Mouse (Mus musculus): Measurements from ENCODE around the gene Rab11b. TPM values are rescaled to one million over a fixed set of nuclear protein-coding genes. Genes with fewer than 3 reads are reported as not detected.
A peak's percentile ranks its signal among the peaks of the same experiment; 100 is the strongest.

Gene Rab11b
- polyA plus RNA-seq, 1 experiment from 2014 or later: 547 TPM

DNA sequence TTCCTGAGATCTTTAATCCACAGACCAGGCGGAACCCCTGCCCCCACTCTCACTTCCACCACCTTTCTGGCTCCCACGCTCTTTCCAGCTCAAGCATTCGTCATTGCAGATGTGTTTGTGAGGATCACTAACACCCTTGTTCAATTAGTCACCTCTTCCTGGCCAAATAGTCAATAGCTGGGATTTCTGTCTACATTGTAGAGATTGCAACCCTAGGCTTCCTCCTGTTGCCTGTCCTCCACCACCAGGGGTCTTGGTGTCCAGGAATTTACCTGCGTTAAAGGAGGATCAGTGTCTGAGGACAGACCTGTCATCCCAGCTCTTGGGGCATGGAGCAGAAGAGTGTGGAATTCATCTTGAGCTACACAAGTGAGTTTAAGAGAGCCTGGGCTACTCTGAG is 21.7 kb upstream of the Rab11b start:
- H3K27me3 ChIP-seq: peaks cover 12% of the 10 kb centered on the region; the same call in 1 of the 2 replicates
- WGBS: 33% methylated on average over 4 of the region's 4 CpGs
- peak overlapping the region; percentile 90 for H3K4me2 ChIP-seq (replicated peaks)
- H3K27ac ChIP-seq: no peak overlapping the region
- H3K4me3 ChIP-seq (replicated peaks): peak overlapping the region; percentile 49
- no peaks in the 10 kb centered on the region for H3K9me3 ChIP-seq
- ATAC-seq: no peak
- peaks cover 22% of the 10 kb centered on the region for H3K4me1 ChIP-seq (replicated peaks)
- no peaks in the 10 kb centered on the region for H3K36me3 ChIP-seq
- H3K9ac ChIP-seq (replicated peaks): peak overlapping the region; percentile 67; the same call in 1 of the 2 replicates

GRCm38 (mm10) chr17:33781124-33781977 is 21.0 kb upstream of the Rab11b start, which contains the start of gene Angptl4:
Angptl4 (minus strand) TSS chr17:33781830.
- Histone ChIP-seq H3K9me3 (no peaks in the 10 kb centered on the region), H3K4me2 (replicated peaks) (peak within 1 kb of the TSS; percentile 90), H3K27ac (0 out of 2 replicates have a peak within 1 kb of the TSS, but pooled peaks have one; percentile 30), H3K36me3 (no peaks in the 10 kb centered on the region), H3K4me3 (replicated peaks) (peak within 1 kb of the TSS; percentile 49), H3K4me1 (replicated peaks) (peaks cover 22% of the 10 kb centered on the region), H3K27me3 (peaks cover 12% of the 10 kb centered on the region; the same call in 1 of the 2 replicates), H3K9ac (replicated peaks) (peak within 1 kb of the TSS; percentile 67)
- ATAC-seq: peak; percentile 84
- 1% methylated on average over 50 of the region's 50 CpGs for WGBS

DNA sequence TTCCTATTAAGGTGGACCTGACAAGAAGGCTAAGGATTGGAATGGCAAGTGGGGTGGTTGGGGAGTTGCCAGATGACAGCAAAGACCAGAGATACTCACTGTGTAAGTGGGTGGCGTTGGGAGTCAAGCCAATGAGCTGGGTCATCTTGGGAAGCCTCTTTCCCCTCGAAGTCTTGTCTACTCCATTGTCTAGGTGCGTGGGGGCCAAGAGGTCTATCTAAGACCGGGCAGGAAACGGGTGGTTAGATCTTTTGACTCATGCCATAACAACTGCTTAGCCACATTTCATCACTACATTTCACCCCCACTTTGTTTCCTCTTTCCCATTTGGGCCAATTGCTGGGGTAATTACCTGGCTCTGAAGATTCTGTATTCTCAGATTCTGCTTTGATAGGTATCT is 20.1 kb upstream of the Rab11b start:
- 91% methylated on average over 5 of the region's 5 CpGs for WGBS
- Histone ChIP-seq H3K4me3 (replicated peaks) (peak overlapping the region; percentile 49; the same call in 1 of the 2 replicates), H3K9ac (replicated peaks) (0 out of 2 replicates have a peak overlapping the region, but pooled peaks have one; percentile 67), H3K9me3 (no peaks in the 10 kb centered on the region), H3K36me3 (no peaks in the 10 kb centered on the region), H3K4me2 (replicated peaks) (peak overlapping the region; percentile 90), H3K27me3 (peaks cover 12% of the 10 kb centered on the region; the same call in 1 of the 2 replicates), H3K4me1 (replicated peaks) (peaks cover 22% of the 10 kb centered on the region), H3K27ac (no peak overlapping the region)
- ATAC-seq: no peak

GRCm38 (mm10) chr17:33779967-33780295 is 19.6 kb upstream of the Rab11b start:
- no peak for ATAC-seq
- peaks cover 12% of the 10 kb centered on the region; the same call in 1 of the 2 replicates for H3K27me3 ChIP-seq
- H3K4me1 ChIP-seq (replicated peaks): peaks cover 22% of the 10 kb centered on the region
- H3K36me3 ChIP-seq: no peaks in the 10 kb centered on the region
- no peak overlapping the region for H3K9ac ChIP-seq (replicated peaks)
- no peak overlapping the region for H3K27ac ChIP-seq
- H3K4me3 ChIP-seq (replicated peaks): no peak overlapping the region
- 95% methylated on average over 5 of the region's 5 CpGs for WGBS
- no peak overlapping the region for H3K4me2 ChIP-seq (replicated peaks)
- no peaks in the 10 kb centered on the region for H3K9me3 ChIP-seq

DNA sequence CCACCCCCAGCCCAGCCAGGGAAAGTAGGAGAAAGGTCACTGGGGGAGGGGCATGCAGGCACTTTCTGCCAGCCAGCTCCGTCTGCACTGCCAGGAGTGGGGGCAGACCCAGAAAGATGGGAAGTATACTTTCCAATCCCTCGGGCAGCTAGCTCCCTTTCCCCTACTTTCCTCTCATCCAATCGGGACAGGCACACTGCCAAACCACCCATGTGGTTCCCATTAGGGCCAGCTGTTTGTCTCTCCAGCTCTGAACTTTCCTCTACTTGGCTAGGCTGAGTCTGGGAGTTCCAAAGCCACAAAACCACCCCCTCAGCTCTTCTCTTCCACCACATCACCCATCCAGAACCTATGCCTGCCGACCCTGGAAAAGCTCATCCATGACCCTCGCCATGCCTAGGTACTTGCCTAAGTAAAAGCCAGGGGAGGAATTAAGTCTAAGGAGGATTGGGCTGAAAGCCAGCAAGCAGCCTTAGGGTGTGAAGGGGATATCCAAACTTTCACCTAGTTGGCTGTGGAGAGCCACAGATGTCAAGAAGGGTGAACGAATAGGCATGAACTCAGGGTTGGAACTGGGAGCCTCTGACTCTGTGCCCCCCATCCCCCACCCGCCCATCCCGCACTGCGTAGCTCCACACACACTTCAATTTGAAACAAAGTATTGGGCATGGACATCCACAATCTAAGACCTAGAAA is 19.1 kb upstream of the Rab11b start:
- Histone ChIP-seq H3K27me3 (peaks cover 12% of the 10 kb centered on the region; the same call in 1 of the 2 replicates), H3K9me3 (no peaks in the 10 kb centered on the region), H3K36me3 (no peaks in the 10 kb centered on the region), H3K4me3 (replicated peaks) (no peak overlapping the region), H3K4me1 (replicated peaks) (peaks cover 22% of the 10 kb centered on the region), H3K4me2 (replicated peaks) (no peak overlapping the region), H3K9ac (replicated peaks) (no peak overlapping the region), H3K27ac (no peak overlapping the region)
- 0 out of 2 replicates have a peak, but pooled peaks have one; percentile 47 for ATAC-seq
- 64% methylated on average over 9 of the region's 9 CpGs for WGBS

DNA sequence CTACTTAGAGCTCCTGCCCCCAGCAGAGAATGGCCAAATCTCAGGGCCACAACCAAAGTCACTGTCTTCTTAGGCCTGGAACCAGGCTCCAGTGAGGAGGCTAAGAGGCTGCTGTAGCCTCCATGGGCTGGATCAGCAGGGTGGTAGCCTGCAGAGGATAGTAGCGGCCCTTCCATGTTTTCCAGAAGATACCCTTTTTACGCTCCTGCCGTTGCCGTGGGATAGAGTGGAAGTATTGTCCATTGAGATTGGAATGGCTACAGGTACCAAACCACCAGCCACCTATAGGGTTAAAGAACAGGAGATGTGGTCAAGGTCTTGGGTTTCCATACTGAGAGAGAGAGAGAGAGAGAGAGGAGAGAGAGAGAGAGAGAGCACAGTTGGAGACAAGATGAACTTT is 15.0 kb upstream of the Rab11b start:
- H3K27ac ChIP-seq: no peak overlapping the region
- H3K27me3 ChIP-seq: no peaks in the 10 kb centered on the region
- WGBS: 93% methylated on average over 4 of the region's 4 CpGs
- no peak overlapping the region for H3K9ac ChIP-seq (replicated peaks)
- no peak overlapping the region for H3K4me3 ChIP-seq (replicated peaks)
- H3K4me2 ChIP-seq (replicated peaks): no peak overlapping the region
- no peaks in the 10 kb centered on the region for H3K36me3 ChIP-seq
- ATAC-seq: no peak
- H3K4me1 ChIP-seq (replicated peaks): 0 out of 2 replicates have a peak, but pooled peaks cover 6% of the 10 kb centered on the region
- no peaks in the 10 kb centered on the region for H3K9me3 ChIP-seq

- no peaks in the 10 kb centered on the region for H3K9me3 ChIP-seq
- no peak overlapping the region for H3K27ac ChIP-seq
- no peak for ATAC-seq
- no peaks in the 10 kb centered on the region for H3K36me3 ChIP-seq
- no peak overlapping the region for H3K9ac ChIP-seq (replicated peaks)
- WGBS: 91% methylated on average over 8 of the region's 8 CpGs
- 0 out of 2 replicates have a peak, but pooled peaks cover 6% of the 10 kb centered on the region for H3K4me1 ChIP-seq (replicated peaks)
- no peak overlapping the region for H3K4me3 ChIP-seq (replicated peaks)
- no peaks in the 10 kb centered on the region for H3K27me3 ChIP-seq
- no peak overlapping the region for H3K4me2 ChIP-seq (replicated peaks)
Measured at GRCm38 (mm10) chr17:33774573-33775155, 14.3 kb upstream of the Rab11b start.

DNA sequence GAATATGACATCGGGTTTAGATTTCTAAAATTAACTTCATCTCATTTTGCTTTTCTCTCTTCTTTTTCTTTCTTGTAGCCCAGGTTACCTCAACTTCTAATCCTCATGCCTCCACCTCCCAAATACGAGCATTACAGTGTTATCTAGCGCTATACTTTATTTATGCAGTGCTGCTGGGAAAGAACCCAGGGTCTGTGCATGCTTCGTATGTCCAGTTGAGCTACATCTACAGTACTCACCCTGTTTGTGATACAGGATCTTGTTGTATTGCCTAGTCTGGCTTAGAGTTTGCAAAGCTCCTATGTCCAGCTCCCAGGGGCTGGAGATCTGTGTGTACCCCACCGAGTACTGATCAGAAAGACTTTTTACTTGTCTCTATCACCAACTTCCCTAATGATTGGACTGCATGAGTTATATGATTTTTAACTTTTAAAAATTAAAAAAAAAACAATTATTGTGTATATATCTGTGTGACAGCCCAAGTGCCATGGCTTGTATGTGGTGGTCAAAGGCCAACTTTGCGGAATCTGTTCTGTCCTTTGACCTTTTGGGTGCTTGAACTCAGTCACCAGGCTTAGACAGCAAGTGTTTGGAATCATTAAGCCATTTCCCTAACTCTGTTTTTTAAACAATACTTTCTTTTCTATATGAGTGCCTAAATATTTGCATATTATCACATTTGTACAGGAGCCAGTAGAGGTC is 13.7 kb upstream of the Rab11b start:
- H3K4me2 ChIP-seq (replicated peaks): no peak overlapping the region
- no peak for ATAC-seq
- H3K4me3 ChIP-seq (replicated peaks): no peak overlapping the region
- H3K27ac ChIP-seq: no peak overlapping the region
- H3K9ac ChIP-seq (replicated peaks): no peak overlapping the region
- 91% methylated on average over 6 of the region's 6 CpGs for WGBS
- no peaks in the 10 kb centered on the region for H3K9me3 ChIP-seq
- no peaks in the 10 kb centered on the region for H3K27me3 ChIP-seq
- H3K4me1 ChIP-seq (replicated peaks): 0 out of 2 replicates have a peak, but pooled peaks cover 1% of the 10 kb centered on the region
- no peaks in the 10 kb centered on the region for H3K36me3 ChIP-seq

GRCm38 (mm10) chr17:33773426-33773825 is 13.1 kb upstream of the Rab11b start:
- H3K9me3 ChIP-seq: no peaks in the 10 kb centered on the region
- H3K27ac ChIP-seq: no peak overlapping the region
- H3K36me3 ChIP-seq: no peaks in the 10 kb centered on the region
- H3K4me2 ChIP-seq (replicated peaks): no peak overlapping the region
- no peak for ATAC-seq
- 82% methylated on average over 6 of the region's 6 CpGs for WGBS
- H3K9ac ChIP-seq (replicated peaks): no peak overlapping the region
- no peaks in the 10 kb centered on the region for H3K27me3 ChIP-seq
- H3K4me1 ChIP-seq (replicated peaks): no peaks in the 10 kb centered on the region
- no peak overlapping the region for H3K4me3 ChIP-seq (replicated peaks)

DNA sequence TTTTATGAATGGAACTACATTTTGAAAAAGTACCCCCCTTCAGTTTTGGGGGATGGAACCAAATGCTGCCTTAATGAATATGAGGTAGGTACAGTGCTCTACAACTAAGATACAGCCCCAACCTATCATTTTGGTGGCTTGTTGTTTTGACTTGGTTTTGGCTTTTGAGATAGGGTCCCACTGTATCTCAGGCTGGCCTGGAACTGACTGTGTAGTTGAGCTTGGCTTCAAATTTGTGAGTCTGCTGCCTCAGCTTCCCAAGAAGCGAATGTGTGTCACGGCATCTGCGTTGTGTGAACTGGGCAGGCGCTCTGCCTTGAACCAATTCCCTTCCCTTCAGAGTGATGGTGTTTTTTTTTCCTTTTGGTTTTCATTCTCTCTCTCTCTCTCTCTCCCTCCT is 11.3 kb upstream of the Rab11b start:
- H3K9ac ChIP-seq (replicated peaks): no peak overlapping the region
- ATAC-seq: no peak
- no peaks in the 10 kb centered on the region for H3K27me3 ChIP-seq
- H3K9me3 ChIP-seq: no peaks in the 10 kb centered on the region
- H3K27ac ChIP-seq: no peak overlapping the region
- H3K36me3 ChIP-seq: no peaks in the 10 kb centered on the region
- no peak overlapping the region for H3K4me3 ChIP-seq (replicated peaks)
- H3K4me2 ChIP-seq (replicated peaks): no peak overlapping the region
- H3K4me1 ChIP-seq (replicated peaks): no peaks in the 10 kb centered on the region
- 90% methylated on average over 4 of the region's 4 CpGs for WGBS

DNA sequence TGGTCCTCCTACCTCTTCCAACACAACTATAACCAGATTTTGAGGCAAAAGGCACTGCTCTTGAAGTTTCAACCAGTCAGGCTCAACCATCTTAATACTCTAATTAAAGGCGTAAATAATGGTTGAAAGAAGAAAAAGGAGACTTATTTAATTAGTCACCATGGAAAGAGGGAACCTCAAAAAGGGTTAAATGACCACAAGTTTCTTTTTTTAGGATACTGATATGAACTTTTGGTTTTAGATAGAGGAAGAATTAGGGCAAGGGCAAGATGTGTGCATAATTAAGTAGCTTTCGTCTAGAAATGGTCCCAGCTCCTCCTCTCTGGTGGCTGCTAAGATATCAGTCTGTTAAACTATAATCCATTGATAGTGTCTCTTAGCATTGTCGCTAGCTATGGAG is 6.1 kb upstream of the Rab11b start:
- H3K27me3 ChIP-seq: no peaks in the 10 kb centered on the region
- no peak overlapping the region for H3K4me2 ChIP-seq (replicated peaks)
- H3K27ac ChIP-seq: no peak overlapping the region
- H3K9ac ChIP-seq (replicated peaks): no peak overlapping the region
- no peaks in the 10 kb centered on the region for H3K4me1 ChIP-seq (replicated peaks)
- H3K9me3 ChIP-seq: no peaks in the 10 kb centered on the region
- ATAC-seq: no peak
- no peak overlapping the region for H3K4me3 ChIP-seq (replicated peaks)
- WGBS: 83% methylated on average over 3 of the region's 3 CpGs
- no peaks in the 10 kb centered on the region for H3K36me3 ChIP-seq

Data from midbrain, embryonic 13.5 days (tissue).